Mouse (Mus musculus) liver, adult 2 months (tissue): ENCODE measurements at regions not wholly inside any gene's neighbourhood (a gene's known extent, or its start where the extent isn't known, plus 50 kb on each side); places are given as distances from the start of the nearest gene placed in this dataset.

Source experiments
- DNase-seq: peaks from one replicate; pipeline ENCODE4 v3.0.0-alpha.2; 2011; ENCODE audit warnings: low read depth, low spot score; ENCODE audit errors: extremely low read depth
- H3K27ac ChIP-seq: fragments of 200-500 bp; replicated peaks from 2 replicates; pipeline ENCODE4 v1.5.1; 2012; ENCODE audit warnings: low read depth, mild to moderate bottlenecking, control low read depth, inconsistent platforms, low read length; ENCODE audit not compliant: insufficient read depth
- H3K27me3 ChIP-seq: fragments of 200-500 bp; 2 replicates; pipeline ENCODE4 v1.6.1; 2012; ENCODE audit warnings: mild to moderate bottlenecking, moderate library complexity, low read length, inconsistent platforms; ENCODE audit not compliant: control insufficient read depth, insufficient read depth
- H3K36me3 ChIP-seq: fragments of 200-500 bp; 2 replicates; pipeline ENCODE4 v1.6.1; 2012; ENCODE audit warnings: low read length, inconsistent platforms; ENCODE audit not compliant: control insufficient read depth, insufficient read depth
- H3K4me1 ChIP-seq: fragments of 200-500 bp; 2 replicates; pipeline ENCODE4 v1.6.1; 2011; ENCODE audit warnings: low read length; ENCODE audit not compliant: control insufficient read depth, insufficient read depth
- H3K4me3 ChIP-seq: fragments of 200-500 bp; 2 replicates; pipeline ENCODE4 v1.5.1; 2011; ENCODE audit warnings: low read depth, mild to moderate bottlenecking, control low read depth, low read length, moderate library complexity; ENCODE audit not compliant: insufficient read depth
- H3K79me2 ChIP-seq: fragments of 200-500 bp; 2 replicates; pipeline ENCODE4 v1.6.1; 2012; ENCODE audit warnings: inconsistent platforms, mild to moderate bottlenecking, low read length, moderate library complexity; ENCODE audit not compliant: control insufficient read depth, insufficient read depth
- H3K9ac ChIP-seq: fragments of 200-500 bp; 2 replicates; pipeline ENCODE4 v1.6.1; 2012; ENCODE audit warnings: low read depth, mild to moderate bottlenecking, control low read depth, inconsistent platforms, low read length
- CTCF ChIP-seq: fragments of 200-500 bp; IDR thresholded peaks from 2 replicates; pipeline ENCODE4 v1.5.1; 2011; ENCODE audit warnings: low read depth, low read length, control low read depth
- POLR2A ChIP-seq: fragments of 200-500 bp; IDR thresholded peaks from 2 replicates; pipeline ENCODE4 v1.6.1; 2011; ENCODE audit warnings: low read length, control low read depth; ENCODE audit not compliant: insufficient read depth; ENCODE audit errors: extremely low read depth
- WGBS: fragments of 180-500 bp; shearing (Covaris S2); methylation state at CpG from one replicate; pipeline ENCODE4 v1.1.7; 2018; 5-methylcytosine and 5-hydroxymethylcytosine counted together

GRCm38 (mm10) chr10:96460617-96461338 lies 156.0 kb upstream of the Btg1 start:
- DNase-seq = no peak
- H3K27ac ChIP-seq = no peak overlapping the region
- no peak overlapping the region for H3K4me3 ChIP-seq
- no peaks in the 10 kb centered on the region for H3K27me3 ChIP-seq
- H3K79me2 ChIP-seq = no peaks in the 10 kb centered on the region
- TF ChIP-seq POLR2A (no peak), CTCF (no peak)
- 94% methylated on average over 10 of the region's 10 CpGs for WGBS
- no peaks in the 10 kb centered on the region for H3K4me1 ChIP-seq
- H3K36me3 ChIP-seq = no peaks in the 10 kb centered on the region
- H3K9ac ChIP-seq = no peak overlapping the region

DNA sequence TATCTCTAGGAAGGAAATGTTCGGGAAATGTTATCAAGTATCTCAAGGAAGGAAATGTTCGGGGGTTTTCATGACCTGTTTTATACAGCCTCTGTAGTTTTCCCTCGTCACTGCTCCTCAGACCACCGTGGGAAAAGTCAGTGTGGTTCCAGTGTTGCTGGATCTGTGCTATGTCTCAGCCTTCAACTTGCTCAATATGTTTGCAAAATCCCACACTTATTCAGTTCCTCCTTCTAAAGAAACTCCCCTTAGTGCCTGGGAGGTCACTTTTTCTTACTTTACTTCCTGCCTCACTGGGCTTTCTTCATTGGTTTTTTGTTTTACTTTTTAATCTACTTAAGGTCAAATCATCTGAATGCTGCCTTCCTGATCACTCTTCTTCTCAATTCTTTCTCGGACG lies 150.8 kb upstream of the Btg1 start:
- Histone ChIP-seq H3K36me3 (no peaks in the 10 kb centered on the region), H3K4me3 (no peak overlapping the region)
- 74% methylated on average over 6 of the region's 6 CpGs for WGBS

DNA sequence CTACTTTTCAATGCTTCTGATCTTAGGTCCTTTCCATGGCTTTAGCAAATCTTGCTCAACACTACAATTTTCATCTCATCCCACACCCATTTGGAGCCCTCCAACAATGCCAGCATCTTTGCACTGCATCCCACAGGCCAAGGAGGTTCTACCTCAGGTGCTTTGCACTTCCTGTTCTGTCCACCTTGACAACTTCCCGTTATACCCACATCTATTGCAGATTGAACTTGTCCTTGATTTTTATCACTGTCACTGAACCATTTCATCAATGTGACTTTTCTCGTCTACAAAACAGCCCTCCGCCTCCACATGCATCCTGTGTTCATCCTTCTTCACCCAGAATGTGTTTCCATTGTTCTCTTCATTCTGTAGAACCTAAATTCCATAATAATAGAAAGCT lies 150.0 kb upstream of the Btg1 start:
- H3K4me1 ChIP-seq = no peaks in the 10 kb centered on the region
- H3K27ac ChIP-seq = no peak overlapping the region
- TF ChIP-seq CTCF (no peak), POLR2A (no peak)
- WGBS = 89% methylated on average over 3 of the region's 3 CpGs
- DNase-seq = no peak
- no peaks in the 10 kb centered on the region for H3K36me3 ChIP-seq
- no peak overlapping the region for H3K4me3 ChIP-seq
- H3K9ac ChIP-seq = no peak overlapping the region
- no peaks in the 10 kb centered on the region for H3K27me3 ChIP-seq
- H3K79me2 ChIP-seq = no peaks in the 10 kb centered on the region

More for the DNA sequence above, 150.8 kb upstream of the Btg1 start:
- H3K27me3 ChIP-seq = no peaks in the 10 kb centered on the region
- no peak overlapping the region for H3K27ac ChIP-seq
- DNase-seq = peak; percentile 19
- no peaks in the 10 kb centered on the region for H3K79me2 ChIP-seq
- H3K4me1 ChIP-seq = no peaks in the 10 kb centered on the region
- no peak overlapping the region for H3K9ac ChIP-seq
- TF ChIP-seq POLR2A = no peak
- no peak for TF ChIP-seq CTCF

- DNase-seq = no peak
- Histone ChIP-seq H3K4me1 (no peaks in the 10 kb centered on the region), H3K27ac (no peak overlapping the region), H3K9ac (no peak overlapping the region), H3K79me2 (no peaks in the 10 kb centered on the region), H3K4me3 (no peak overlapping the region), H3K27me3 (no peaks in the 10 kb centered on the region), H3K36me3 (no peaks in the 10 kb centered on the region)
- no peak for TF ChIP-seq POLR2A
- TF ChIP-seq CTCF = no peak
- 85% methylated on average over 4 of the region's 4 CpGs for WGBS
These were observed 149.1 kb upstream of the Btg1 start for GRCm38 (mm10) chr10:96467661-96468060.

DNA sequence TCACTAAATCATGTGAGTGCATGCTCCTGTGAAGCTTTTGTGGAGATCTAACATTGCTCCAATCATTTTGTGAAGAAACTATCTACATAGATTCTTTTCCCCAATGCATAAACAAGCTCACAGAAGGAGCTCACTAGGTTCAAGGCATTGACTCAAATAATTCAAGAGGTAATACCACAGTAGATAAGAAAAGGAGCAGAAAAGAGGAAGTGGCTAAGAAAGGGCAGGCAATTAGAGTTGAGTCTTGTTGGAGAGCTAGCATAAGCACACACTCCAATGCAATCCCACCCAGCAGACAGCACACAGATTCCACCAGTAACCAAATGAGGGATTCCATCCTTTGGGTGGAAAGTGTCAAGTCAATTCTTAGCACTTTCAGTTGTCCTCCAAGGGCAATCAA lies 145.3 kb upstream of the Btg1 start:
- Histone ChIP-seq H3K27me3 (no peaks in the 10 kb centered on the region), H3K27ac (no peak overlapping the region), H3K4me1 (no peaks in the 10 kb centered on the region), H3K4me3 (no peak overlapping the region), H3K9ac (no peak overlapping the region), H3K79me2 (no peaks in the 10 kb centered on the region), H3K36me3 (no peaks in the 10 kb centered on the region)
- DNase-seq = no peak
- TF ChIP-seq POLR2A (no peak), CTCF (no peak)

DNA sequence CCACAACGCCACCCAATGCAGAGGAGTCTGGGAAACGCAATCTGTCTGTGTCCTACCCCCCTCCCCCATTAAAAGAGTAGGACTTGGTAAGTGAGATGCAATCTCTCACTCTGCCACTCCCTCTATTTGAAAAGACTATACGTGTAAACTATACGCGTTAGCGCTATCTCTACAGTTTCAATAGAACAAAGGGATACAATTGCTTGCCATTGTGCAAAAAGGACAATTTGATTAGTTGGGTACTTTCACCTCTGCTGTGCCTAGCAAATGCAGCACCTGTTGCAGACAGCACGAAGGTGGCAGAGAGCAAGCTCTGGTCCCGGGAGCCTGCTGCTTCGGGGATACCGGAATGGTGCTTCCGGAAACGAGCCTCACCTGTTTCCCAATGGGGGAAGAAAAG lies 137.5 kb upstream of the Btg1 start:
- H3K9ac ChIP-seq = no peak overlapping the region
- no peaks in the 10 kb centered on the region for H3K4me1 ChIP-seq
- 51% methylated on average over 12 of the region's 12 CpGs for WGBS
- H3K27me3 ChIP-seq = no peaks in the 10 kb centered on the region
- no peak overlapping the region for H3K27ac ChIP-seq
- no peaks in the 10 kb centered on the region for H3K79me2 ChIP-seq
- no peak for DNase-seq
- TF ChIP-seq POLR2A (no peak), CTCF (no peak)
- H3K36me3 ChIP-seq = no peaks in the 10 kb centered on the region
- H3K4me3 ChIP-seq = no peak overlapping the region
